Mouse (Mus musculus): ENCODE measurements around the gene Olfr955.

The Olfr955 gene

DNA sequence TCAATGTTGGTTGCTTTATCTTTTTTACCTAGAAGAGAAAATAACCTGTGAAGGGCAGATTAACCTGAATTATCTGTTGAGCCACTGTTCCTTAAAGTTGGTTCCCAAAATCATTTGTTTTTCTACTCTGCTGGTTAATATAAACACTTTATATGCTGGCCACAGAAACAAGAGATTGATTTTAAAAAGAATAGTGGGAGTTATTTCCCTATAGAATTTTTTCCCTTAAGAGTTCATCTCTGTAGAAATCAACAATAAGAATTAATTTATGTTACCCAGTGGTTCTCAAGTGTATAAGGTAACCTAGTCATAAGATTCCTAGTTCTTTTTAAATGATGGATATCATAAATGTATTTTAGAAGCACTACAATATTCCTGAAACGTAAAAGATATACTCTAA lies at the start of gene Olfr955:
Olfr955 (minus strand) TSS at position 101 of the 400 bp plus-strand sequence.
- no peak for DNase-seq

DNA sequence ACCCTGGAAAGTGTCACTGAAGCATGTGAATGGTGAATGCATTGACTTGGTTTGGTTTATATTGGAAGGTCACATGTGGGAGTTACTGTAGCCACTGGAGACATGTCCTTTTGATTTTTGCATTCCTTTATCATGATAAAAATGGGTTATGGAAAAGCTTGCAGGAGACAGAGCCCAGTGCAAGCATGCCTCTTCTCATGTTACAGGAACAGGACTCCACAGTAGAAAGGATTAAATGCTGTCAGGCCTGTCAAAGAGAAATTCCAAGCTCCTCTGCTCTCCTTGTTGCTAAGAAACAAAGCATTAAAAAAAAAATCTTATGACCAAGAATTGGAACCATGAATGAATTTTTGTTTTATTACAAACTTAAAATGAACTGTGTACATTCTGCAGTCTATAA lies 46.9 kb upstream of the Olfr955 start:
- DNase-seq, result no peak

DNA sequence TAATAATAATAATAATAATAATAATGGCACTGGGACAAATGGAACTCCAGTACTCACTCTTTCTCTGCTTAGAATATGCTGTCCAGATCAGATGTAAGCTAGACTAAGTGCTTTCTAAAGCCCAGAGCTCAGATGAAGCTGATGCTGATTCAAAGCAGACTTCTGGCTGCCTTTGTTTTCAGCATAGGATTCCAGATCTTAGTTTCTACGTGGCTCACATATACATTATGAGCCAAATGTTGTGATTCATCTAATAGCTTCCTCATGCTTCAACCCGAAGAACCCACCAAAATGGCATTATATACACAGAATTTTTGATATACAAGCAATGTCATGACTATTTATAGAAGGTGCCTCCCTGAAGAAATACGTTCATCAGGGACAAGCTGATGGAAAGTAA lies 43.8 kb upstream of the Olfr955 start, which contains the start of gene Olfr957:
Olfr957 (minus strand) TSS at position 279 of the 400 bp plus-strand sequence.
- no peak for DNase-seq

DNA sequence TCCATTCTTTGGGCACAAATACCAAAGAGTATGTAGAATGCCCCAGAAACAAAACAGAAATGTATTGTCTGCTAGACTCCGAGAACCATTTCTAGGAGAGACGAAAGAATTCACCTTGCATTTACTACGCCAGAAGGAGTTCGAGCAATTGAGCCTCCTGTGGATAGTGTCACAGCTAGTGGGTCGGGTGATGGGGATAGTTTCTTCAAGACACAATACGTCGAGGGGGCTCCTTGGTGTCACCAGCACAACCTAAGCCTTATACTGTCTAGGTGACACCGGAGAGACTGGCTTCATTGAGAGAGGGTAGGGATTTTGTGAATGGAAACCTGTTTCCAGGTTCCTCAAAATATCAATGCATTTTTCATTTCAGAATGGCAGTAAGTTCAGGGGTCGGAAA lies 37.7 kb upstream of the Olfr955 start:
- DNase-seq, result no peak

DNA sequence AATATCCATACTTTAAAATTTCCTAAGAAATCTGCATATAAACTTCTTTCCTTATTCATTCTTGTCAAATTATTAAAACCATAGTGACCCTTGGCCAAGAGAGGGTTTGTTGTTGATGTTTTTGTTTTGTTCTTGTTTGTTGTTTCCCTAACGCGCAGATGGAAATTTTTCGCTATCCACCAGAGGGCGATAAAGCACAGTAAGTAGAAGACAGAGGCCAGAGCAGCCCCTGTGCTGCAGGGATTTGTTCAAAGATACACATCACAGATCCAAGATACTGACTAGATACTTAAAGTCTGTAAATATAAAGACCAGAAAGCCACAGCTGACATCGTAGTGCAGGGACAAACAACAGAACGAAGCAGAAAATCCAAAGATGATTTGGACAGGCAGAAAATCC lies 37.3 kb upstream of the Olfr955 start:
- DNase-seq, result no peak

DNA sequence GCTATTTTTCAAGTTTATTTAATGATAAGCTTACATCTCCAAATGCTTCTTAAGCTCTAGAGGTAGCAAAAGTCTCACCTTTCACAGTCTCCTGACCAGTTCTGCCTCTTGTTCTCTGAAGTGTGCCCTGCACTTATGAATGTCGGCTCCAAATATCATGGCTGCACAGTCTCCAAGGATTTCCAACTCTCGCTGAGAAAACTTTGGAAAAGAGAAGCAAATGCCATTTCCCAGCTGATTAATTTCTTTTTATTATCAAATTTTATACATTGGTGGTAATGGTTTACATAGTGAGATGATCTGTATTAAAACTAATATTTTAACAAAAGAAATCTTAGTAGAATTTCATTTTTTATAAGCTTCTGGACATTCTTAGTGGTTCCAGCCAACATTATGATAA lies 22.2 kb upstream of the Olfr955 start, which contains the start of gene Olfr44:
Olfr44 (minus strand) TSS at position 101 of the 400 bp plus-strand sequence.
- no peak for DNase-seq

DNA sequence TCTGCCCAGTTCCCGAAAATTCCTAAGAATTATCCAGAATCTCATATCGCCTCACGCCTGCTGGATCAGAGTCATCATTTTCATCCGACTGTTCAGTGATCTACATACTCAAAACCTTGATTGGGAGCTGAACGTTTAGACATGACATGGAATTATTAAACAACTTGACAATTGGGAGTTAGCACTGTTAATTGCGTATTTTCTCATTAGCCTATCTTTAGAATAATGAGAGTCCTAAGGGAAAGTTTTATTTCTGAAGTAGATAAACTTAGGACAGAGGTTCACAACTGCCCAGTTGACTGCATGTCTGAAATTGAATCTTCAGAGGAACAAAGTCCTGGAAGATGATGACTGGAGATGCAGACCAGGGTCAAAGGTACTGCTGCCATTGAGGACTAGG lies 15.3 kb downstream of the Olfr955 start, which contains the start of gene Olfr954:
Olfr954 (plus strand) TSS at position 301 of the 400 bp plus-strand sequence.
- no peak for DNase-seq

DNA sequence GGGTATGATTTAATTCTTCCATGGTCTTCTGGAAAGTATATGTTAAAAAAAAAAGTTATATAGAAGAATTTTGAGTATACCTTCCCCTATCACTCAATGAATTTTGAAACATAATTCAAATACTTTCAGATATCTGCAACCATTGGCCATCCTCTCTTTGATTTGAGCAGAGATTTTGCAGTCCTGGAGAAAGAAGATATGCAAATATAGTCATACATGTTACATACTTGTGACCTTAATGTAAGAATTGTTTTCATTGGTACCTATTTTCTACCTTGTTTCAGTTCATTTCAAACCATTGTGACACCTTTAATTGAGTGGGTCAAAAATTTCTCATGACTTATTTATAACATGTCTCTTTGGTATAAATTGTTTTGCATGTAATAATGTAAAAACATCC lies 44.7 kb downstream of the Olfr955 start, which contains the start of gene Olfr952:
Olfr952 (minus strand) TSS at position 101 of the 400 bp plus-strand sequence.
- no peak for DNase-seq

All from lung, adult 18-20 months (tissue).